Mouse (Mus musculus): ENCODE measurements around the gene Mtss1l.

The Mtss1l gene

DNA sequence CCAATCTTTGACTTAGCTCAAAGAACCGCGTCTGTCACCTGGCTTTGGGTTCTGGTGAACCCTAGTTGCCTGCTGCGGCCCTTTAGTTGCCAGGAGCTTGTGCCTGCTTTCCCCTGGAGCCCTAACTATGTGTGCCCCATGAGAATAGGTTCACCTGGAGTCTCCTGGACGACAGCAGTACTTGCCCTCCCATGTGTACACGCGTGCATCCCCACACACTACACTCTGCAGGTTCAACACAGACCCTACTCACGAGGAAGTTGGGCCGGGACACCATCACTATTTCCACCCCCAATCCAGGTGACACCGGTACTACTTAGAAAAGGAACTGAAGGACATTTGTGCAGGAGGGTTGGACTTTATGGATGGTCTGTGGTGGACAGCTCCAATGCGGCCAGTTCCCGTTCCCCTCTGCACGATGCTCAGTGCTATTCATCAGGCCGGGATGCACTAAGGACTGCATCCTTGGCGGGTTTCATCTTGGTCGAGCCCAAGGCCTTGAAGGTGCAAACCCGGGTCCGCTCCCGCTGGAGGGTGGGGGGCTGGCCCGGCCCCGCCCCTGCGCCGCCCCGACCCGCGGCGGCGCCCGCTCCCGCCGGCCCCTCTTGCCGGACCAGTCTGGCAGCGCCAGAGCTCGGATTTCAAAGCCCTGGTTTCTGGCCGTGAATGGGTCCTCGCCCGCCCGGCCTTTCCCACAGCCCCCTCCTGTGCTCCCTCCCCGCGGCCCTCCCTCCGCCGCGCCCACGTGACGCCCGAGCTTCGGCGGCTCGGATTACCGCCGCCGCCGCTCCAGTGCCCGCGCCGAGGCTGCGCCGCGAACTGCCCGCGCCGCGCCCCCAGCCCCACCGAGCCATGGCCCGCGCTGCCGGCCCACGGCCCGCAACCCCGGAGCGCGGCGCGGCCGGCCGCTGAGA lies at the start of gene Mtss1l:
TSS of gene Mtss1l (plus strand) at position 792 of the 914 bp plus-strand sequence.
- no peak for DNase-seq (ENCODE audit: extremely low read depth, low read depth)

DNA sequence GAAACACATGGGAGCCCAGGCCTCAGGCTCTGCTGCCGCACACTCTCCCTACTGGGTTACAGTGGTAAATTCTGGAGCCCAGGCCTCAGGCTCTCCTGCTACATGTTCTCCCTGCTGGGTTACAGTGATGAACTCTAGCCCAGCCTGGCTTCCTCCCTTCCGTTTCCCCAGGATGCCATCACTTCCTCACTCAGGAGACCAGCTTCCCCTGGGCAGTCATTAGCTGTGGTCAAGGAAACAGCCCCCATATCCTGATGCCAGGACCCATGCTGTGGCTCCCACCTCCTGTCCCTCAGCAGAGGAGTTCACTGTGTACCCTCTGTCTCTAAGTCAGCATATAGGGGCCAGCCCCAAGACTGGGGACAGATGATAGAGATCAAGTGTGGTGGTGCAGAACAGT lies 49.1 kb upstream of the Mtss1l start:
- DNase-seq (ENCODE audit: extremely low read depth, low read depth), result no peak

- no peak for DNase-seq (ENCODE audit: extremely low read depth, low read depth)
Observed at GRCm38 (mm10) chr8:110673168-110673567, 48.1 kb upstream of the Mtss1l start.

- DNase-seq (ENCODE audit: extremely low read depth, low read depth), result no peak
Observed at GRCm38 (mm10) chr8:110674589-110674988, 46.7 kb upstream of the Mtss1l start.

DNA sequence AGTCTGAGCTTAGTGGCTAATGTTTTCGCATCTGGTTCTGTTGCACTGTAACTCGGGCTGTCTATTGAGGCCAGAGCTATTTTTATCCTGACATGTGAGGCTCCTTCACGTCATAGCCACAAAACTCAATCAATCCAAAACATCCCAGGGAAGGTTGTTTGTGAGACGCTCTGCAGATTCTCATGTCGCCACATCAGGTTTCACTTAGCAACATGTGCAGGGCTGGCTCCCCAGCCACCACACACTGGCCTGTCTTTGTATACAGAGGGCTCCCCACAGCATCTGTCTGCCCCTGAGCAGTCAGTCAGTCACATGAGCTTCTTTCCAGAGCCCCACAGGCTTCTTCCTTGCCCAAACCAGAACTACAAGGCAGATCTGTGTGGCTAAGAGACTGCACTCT lies 44.6 kb upstream of the Mtss1l start:
- no peak for DNase-seq (ENCODE audit: extremely low read depth, low read depth)

GRCm38 (mm10) chr8:110677174-110677660 lies 44.1 kb upstream of the Mtss1l start:
- DNase-seq (ENCODE audit: extremely low read depth, low read depth), result no peak

DNA sequence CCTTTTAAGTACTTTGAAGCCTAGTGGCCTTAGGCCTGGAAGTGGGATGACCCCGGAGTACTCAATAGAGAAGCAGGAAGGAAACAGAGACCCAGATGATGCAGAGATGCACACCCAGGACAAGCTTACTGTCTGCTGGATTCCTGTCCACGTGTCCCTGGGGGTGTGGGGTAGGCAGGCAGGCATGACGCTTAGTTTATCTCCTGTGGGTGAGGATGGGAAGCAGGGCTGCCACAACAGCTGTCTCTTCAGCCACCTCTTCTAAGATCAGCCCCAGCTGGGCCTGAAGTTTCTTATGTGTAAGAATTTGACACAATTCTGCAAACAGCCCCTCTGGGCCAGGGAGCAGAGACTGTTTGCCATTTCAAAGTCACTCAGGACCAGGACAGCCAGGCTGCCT lies 42.3 kb upstream of the Mtss1l start:
- no peak for DNase-seq (ENCODE audit: extremely low read depth, low read depth)

DNA sequence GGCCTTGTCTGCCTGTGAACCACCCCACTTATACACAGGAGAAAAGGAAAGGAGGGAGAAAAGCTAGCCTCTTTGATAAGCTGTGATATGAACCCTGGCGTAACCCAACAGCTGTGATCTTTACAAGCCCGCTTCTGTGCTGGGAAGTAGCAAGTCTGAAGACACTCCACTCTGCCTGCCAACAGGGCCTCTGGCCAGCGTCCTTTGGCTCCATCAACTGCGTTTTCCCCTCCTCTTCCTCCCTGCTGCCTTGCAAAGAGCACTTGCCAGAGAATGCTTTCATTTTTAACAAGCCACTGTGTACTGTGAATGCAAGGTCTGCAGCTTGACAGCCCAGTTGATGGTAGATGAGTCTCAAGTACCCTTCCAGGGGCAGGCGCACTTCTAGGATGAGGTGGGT lies 33.5 kb upstream of the Mtss1l start:
- DNase-seq (ENCODE audit: extremely low read depth, low read depth), result no peak

- no peak for DNase-seq (ENCODE audit: extremely low read depth, low read depth)
Observed at GRCm38 (mm10) chr8:110689961-110690360, 31.3 kb upstream of the Mtss1l start.

DNA sequence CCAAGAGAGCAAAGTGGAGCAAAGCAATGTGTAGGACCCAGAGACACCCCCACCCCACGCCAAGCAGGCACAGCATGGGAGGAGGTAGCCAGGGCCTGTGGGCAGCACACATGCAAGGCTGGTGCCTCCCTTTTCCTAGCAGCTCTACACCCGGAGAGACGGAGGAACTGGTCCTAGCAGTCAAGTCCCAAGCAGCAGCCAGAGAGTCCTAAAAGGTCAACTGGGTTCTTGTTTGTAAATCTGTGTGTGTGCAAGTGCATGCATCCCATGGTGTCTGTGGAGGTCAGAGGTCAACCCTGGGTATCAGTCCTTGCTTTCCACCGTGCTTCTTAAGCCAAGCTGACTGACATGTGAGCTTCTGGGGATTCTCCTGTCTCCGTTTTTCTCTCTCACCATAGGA lies 27.1 kb upstream of the Mtss1l start:
- DNase-seq (ENCODE audit: extremely low read depth, low read depth), result no peak

DNA sequence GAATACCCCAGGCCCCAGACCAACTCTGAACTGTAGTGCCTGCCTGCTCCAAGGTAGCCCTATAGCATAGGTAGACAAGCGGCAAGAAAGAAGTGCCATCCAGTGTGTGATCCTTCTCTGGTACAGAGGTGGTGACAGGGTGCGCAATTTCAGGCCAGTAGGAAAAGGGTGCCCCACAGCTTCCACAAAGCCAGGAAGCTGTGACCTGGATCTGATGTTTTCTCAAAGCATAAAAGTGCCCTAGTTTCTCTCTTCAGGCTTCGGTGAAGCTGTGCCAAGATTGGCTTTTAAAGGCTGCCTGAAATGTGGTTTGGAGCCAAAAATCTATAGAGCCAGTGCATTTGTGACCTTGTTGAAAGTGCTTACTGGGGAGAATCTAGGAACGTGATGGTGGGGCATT lies 26.4 kb upstream of the Mtss1l start:
- no peak for DNase-seq (ENCODE audit: extremely low read depth, low read depth)

DNA sequence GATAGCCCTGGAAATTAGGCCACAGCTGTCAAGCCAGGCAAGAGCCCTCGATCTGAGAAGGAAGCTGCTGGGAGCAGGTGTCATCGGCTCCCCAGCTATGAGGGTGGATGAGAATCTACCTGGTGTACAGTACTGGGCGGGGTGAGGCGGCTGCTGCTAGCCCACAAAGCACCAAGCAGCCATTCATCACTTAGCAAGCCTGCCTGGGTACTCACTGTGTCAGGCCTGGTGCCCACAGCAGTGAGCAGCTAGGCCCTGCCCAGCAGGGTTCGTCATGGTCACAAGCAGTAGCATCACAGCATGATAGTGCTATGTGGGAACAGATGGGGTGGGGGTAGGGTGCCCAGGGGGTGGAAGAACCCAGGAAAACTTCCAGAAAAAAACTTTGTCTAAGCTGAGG lies 25.8 kb upstream of the Mtss1l start:
- no peak for DNase-seq (ENCODE audit: extremely low read depth, low read depth)

DNA sequence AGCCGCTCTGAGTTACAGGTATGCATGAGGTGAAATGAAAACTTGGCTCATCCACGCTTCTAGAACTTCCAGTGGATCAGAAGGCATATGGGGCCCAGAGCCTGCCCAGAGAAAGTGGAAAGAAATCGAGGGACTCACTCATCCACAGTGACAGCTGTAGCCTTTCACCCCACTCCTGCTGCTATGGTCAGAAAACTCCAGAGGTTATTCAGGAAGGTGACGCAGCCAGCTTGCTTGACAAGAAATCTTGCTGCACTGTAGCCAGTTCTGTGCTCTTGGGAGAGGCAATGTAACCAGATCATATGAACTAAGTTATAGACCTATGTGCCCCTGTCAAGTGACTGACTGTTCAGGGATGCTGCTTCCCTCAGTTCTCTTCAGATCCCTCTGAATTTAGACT lies 25.2 kb upstream of the Mtss1l start:
- no peak for DNase-seq (ENCODE audit: extremely low read depth, low read depth)

GRCm38 (mm10) chr8:110697571-110697970 lies 23.7 kb upstream of the Mtss1l start:
- DNase-seq (ENCODE audit: extremely low read depth, low read depth), result no peak

GRCm38 (mm10) chr8:110698098-110698497 lies 23.2 kb upstream of the Mtss1l start:
- DNase-seq (ENCODE audit: extremely low read depth, low read depth), result no peak

GRCm38 (mm10) chr8:110699501-110699900 lies 21.8 kb upstream of the Mtss1l start:
- DNase-seq (ENCODE audit: extremely low read depth, low read depth), result no peak

DNA sequence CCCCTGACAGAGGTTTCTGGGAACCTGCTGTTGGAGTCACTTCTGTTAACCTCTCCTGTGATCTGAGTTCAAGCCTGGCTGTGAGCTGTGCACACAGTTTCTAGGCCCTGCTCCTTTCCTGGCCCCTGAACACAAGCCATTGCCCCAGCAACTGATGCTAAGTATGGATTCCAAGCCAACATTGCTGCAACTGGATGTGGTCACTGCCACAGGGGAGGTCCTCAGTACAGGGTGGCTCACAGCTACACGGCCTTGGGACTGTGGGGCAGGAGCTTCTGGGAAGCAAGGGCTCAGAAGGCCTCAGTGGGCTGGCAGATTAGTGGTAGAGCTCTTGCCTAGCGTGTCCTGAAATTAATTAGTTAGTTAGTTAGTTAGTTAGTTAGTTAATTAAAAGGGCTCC lies 20.7 kb upstream of the Mtss1l start:
- no peak for DNase-seq (ENCODE audit: extremely low read depth, low read depth)

DNA sequence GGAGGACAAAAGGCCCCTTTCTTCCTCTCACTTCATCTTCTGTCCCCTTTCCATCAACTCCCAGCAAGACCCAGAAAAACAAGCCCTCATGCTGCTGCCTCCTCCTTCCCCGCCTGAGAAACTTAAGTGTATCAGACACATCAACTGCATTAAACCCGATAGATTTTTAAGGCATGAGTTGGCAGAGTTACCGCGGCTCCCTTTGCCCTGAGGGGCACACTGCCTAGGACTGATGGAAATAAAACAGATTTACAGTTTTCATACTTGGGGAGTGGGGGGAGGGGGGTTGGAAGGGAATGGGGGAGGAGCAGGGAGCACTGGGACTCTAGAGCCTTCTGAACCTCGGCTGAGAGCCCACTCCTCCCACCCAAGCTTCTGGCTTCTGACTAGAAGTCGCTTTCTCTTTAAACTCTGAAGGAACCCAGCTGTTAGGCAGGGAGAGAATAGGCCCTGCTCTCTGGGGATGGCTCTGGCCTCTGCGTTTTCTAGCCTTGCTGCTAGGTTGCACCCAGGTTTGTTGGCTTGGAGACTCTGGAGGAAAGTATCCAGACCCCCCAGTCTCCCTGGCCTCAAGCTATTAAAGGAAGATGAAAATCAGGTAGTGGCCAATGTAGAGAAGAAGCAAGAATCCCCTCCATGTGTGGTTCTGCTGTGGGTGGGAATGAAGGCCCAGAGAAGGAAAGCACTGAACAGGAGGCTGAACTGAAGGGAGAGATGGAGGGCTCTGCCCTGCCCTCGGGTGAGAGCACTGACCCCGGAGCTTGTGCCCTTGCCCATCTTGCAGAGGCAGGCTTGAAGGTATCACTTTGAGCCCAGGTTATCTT lies 18.4 kb upstream of the Mtss1l start:
- no peak for DNase-seq (ENCODE audit: extremely low read depth, low read depth)

DNA sequence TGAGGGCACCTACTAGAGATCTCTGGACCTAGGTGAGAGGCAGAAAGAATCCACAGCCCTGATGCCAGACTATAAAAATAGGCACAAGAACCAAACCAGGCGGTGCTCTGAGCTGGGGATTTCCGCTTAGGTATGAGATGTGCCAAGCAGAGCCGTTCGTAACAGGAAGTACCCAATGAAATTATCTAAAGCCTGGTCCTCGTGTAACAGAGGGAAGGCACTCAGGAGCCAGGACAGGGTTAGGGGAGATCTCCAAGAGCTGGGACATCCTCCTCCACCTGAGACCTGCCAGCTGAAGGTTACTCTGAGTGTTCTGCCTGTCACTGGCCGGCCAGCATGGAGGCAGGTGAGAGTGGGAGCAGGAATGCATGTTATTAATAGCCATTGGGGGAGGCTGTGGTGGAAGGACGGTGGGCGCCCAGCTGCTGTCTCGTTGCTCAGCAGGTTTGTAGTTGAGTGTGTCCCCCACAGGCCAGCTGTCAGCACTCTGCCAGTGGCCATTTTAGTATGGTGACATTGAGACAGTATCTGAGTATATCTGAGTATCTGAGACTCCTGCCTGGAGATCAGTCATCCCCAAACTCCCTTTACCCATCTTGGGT lies 17.7 kb upstream of the Mtss1l start:
- no peak for DNase-seq (ENCODE audit: extremely low read depth, low read depth)

GRCm38 (mm10) chr8:110704103-110704502 lies 17.2 kb upstream of the Mtss1l start:
- DNase-seq (ENCODE audit: extremely low read depth, low read depth), result no peak

DNA sequence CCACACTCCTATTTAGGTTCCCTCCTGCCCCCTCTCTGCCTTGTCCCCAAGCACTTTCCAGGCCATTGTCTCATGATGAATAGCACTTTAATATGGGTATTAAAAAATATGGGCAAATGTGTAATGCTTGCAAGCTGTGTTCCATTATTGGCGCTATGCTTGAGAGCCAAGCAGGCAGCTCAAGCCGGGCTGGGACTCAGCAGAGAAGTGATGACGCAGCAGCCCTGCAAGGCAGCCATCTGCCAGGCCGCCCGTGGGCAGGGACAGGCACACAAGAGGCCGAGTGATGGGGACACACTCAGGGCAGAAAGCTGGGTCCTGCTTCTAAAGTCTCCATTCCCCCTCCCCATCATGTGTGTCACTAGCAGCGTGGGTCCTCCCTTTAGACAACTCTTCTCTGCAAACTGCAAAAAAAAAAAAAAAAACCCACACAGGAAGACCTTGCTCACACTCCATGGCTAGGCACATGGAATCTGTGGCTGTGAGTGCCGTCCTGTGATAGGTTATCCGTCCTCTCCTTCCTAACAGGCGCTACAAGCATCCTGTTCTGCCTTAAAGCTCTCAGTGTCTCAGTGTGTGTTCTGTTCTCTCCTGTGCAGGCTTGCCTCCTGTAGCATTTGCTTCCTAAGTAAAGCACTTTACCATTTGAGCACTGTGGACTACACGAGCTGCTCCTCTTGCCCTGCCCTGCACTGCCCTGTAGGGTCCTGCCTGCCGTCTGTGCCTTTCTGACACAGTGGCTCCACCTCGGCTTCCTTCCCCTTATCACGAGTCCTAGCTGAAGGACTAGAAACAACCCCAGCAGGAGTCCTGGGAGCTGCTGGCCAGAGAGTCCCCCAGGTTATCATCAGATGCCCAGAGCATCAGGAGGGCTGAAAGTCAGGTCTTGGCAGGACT lies 15.6 kb upstream of the Mtss1l start:
- DNase-seq (ENCODE audit: extremely low read depth, low read depth), result no peak

Measured in MEL-GATA-1-ER (cell line).